Mouse (Mus musculus): ENCODE data around the gene Il21r. TPM values are rescaled to one million over a fixed set of nuclear protein-coding genes. Genes with fewer than 3 reads are reported as not detected.
A peak's percentile ranks its signal among the peaks of the same experiment; 100 is the strongest.

Il21r gene
- under 1 TPM; 0.42 to 0.70 TPM for total RNA-seq (2021)
- long read RNA-seq, experiment 1, result 0 reads
- long read RNA-seq, experiment 2, result 0 reads

DNA sequence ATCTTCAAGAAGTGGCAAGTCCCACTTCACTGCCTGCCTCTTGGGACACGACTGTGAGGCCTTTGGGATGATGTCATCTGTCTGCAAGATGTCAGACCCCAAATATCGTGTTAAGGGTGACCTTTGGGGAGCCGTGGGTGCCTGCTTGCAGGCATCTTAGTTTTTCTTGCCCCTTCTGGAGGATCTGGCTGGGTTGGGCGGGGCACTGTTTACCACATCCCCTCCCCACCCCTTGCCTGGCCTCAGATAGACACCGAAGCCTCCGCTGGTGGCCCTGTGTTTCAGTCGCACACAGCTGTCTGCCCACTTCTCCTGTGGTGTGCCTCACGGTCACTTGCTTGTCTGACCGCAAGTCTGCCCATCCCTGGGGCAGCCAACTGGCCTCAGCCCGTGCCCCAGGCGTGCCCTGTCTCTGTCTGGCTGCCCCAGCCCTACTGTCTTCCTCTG lies at the start of gene Il21r:
Gene Il21r, plus strand, starts transcription at position 245 of the 447 bp plus-strand sequence.
- DNase-seq, result no peak

DNA sequence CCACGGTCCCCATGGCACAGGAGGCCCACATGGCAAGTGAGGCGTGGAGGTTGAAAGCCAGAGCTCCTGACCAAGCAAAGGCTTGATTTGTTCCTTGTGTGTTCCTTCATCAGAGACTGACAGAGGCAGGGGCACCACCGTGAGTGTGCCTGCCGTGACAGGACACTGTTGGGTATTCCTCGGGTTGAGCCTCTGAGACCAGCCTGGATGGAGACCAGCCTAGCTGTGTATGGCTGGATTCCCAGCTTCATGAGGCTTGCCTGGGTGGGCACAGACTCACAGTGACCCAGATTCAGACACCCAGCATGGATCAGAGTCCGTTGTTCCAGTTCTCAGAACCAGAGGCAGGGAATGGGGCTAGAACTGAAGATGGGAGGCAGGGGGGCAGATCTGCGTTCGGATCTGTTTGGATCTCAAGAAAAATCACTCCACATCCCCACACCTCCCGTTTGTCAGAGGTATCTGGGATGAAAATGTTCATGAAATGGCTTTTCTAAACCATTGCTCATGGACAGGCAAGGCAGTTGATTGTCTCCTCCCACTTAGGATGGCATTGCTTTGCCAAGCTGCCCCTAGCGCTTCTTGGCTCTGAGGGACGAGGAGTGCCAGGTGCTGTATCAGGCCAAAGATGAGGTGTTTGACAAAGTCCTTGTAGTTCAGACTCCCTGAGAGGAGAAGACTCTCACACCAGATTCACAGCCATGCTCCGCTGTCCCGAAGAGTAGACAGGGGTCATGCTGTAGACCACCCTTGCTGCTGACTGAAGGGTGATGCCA lies 49.4 kb upstream of the Il21r start:
- no peak for DNase-seq

DNA sequence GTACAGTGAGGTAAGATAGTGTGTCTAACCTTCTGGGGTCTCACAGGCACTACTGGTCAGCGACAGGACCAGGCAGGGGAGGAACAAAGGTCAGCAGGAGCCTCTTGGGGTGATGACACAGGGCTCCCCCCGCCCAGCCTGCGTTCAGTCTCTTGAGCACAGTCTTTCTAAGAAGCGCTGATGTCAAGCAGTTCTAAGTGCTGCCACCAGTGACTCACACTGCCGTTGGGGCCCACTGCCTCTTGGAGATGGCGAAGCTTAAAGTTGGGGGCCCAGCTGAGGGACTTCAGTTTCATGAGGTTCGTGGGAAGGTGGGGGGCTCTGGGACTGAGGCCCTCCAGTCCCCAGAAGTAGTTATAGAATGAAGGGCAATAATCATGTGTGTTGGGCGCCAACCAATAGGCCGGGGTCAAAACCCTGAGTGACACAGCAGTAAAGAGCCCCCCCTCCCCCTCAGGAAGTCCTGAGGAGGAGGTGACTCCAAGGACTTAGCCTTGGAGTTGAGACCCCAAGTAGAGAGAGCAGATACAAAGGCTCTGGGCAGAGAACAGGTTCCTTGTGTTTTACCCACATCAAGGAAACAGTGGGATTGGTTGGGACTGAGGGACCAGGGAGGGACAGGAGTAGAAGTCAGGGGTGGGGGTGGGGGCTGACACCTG lies 48.6 kb upstream of the Il21r start:
- DNase-seq, result no peak

GRCm38 (mm10) chr7:125555351-125555872 lies 47.8 kb upstream of the Il21r start:
- no peak for DNase-seq

GRCm38 (mm10) chr7:125556096-125556495 lies 47.1 kb upstream of the Il21r start:
- DNase-seq, result no peak

DNA sequence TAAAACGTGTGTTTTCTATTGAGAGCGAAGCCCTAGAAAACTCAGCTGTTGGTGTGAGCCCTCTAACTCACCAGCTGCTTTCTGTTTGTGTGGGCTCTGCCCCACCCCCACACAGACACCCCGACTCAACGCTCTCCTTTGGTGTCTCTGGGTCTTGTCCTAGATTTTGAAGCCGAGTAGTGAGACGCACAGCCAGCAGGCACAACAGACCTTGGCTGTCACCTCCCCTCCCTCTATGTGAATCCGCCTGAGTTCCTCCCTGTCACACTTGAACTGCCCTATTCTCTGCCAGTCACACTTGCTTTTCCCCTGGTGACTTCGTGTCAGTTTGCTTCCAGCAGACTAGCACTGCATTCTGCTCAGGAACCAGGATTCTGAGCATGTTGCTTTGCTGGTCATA lies 46.4 kb upstream of the Il21r start:
- DNase-seq, result no peak

DNA sequence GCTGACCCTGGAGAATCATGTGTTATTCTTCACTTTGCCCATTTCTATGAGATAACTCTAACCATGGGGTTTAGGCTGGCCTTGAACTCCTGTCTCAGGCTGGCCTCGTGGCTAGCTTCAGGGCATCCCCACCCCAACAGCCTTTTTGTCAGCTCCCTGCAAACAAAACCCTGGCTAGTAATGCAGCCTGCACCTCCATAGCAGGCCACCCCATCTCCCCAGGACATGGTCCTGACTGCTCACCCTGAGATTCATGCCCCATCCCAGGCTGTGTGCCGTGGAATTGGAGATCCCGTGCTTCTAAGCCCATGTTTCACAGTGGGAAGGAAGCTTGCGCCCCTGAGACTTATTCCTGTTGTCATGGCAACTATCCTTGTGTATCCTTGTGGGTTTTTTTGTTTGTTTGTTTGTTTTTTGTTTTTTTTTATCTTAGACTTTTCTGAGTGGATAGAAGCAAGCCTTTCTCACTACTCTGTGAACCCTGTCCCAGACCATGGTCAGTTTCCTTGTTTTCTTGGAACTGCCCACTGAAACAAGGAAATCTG lies 44.8 kb upstream of the Il21r start:
- no peak for DNase-seq

DNA sequence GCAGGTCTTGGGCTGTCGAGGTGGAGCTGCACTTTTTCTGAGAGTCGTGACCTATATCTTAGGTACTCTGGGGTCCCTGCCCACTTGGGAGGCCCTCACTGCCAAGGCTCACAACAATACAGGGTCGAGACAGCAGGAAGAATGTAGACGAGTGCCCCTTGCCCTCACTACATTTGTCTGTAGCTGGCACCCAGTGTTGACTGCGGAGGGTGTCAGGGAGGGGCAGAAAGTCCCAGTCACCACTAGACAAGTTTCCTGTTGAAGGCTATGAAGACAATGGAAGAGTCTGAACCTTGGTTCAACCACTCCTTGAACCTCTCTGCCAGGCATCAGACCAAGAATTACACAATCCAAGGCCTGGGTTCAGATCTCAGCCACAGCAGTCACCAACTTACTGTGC lies 44.2 kb upstream of the Il21r start:
- no peak for DNase-seq

DNA sequence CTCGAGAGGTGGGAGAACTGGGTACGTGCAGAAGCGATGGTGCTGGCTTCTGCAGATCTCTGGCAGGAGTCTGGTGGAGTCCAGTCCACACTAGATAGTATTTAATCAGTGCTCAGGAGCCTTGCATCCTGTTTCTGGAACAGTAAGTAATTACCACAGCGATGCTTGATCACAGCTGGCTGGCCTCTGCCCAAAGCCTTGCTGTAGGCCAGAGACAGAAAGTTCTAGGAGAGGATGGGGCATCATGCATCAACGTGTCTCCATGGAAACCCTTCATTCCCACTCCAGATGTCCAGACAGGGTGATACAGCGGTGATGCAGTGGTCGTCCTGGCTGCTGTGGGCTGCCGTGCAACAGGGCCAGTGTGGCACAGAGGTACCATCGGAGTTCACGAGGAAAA lies 43.7 kb upstream of the Il21r start:
- no peak for DNase-seq

DNA sequence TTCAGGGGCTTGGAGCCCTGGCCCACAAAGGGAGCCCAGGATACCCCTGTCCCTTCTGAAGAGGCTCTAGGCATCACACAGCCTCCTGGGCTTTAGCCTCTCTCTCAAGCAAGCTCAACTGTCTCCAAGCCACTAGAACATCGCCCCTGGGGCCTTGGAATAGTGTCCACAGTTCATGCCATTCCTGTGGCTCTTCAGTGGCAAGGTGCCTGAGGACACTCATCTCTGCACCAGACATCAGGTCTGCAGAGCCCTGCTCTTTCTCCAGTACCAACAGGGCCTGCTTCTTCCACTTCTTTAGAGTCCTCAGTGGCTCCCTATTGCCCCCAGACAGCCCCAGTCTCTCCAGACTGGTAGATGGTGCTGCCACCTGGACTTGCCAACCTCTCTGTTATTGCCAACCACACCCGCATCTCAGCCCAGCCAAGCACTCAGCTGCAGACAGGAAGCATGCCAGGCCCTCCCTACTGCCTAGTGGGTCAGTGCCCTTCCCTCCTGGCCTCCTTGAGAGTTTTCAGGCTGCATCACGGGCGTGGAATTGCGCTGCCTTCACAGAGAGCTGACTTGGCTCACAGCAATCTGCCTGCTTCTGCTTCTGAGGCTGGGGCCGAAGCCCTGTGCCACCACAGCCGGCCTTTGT lies 43.0 kb upstream of the Il21r start:
- peak; percentile 60 for DNase-seq

GRCm38 (mm10) chr7:125561085-125561690 lies 42.0 kb upstream of the Il21r start:
- DNase-seq, result peak; percentile 82

GRCm38 (mm10) chr7:125562413-125562812 lies 40.8 kb upstream of the Il21r start:
- no peak for DNase-seq

GRCm38 (mm10) chr7:125563093-125563492 lies 40.1 kb upstream of the Il21r start:
- no peak for DNase-seq

- no peak for DNase-seq
Measured at GRCm38 (mm10) chr7:125564316-125565024, 38.8 kb upstream of the Il21r start.

DNA sequence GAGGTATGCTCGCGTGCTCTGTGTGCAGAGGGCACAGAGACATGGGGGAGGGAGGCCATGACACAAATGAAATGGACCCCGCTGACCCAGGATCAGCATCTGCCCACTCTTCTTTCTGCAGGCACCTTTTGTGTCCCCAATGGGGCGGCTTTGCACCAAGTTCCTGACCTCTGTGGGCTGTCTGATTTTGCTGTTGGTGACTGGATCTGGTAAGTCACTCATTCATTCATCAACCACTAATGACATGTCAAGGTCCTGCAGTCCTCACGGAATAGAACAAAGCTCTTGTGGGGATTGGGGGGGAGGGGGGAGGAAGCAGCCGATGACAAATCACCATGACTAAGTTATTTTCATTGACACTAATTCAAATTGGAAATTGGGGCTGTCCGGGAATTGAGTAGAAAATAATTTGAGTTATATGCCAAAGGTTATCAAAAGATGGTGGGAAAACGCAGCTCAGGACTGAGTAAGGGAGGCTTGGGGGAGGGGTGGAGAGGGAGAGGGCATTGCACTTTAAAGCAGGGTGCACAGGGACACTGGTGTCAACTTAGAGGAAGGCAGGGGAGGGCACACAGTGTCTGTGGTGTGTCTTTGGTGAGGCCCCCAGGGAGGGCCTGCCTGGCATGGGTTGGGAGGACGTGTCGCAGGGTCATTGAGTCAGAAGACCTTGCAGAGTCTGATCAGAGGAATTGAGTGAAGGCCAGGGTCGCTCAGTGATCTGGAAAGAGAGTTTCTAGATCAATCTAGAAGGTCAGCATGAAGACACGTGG lies 37.5 kb upstream of the Il21r start:
- no peak for DNase-seq

DNA sequence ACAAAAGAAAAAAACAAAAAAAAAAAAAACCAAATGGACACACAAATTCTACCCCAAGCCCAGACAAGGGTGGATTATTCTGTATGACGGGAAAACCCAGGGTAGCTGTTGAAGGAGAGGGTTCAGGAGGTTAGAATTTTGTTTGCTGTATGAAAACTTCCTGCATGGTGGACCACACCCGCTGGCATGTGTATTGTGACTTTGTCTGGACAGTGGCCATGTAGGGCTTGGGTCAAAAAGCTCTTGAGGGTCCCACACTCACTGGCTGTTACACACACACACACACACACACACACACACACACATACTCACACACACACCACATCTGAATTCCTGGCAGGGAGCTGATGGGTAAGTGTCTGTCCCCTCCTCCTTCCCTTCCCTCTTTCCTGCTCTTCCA lies 36.8 kb upstream of the Il21r start:
- no peak for DNase-seq

DNA sequence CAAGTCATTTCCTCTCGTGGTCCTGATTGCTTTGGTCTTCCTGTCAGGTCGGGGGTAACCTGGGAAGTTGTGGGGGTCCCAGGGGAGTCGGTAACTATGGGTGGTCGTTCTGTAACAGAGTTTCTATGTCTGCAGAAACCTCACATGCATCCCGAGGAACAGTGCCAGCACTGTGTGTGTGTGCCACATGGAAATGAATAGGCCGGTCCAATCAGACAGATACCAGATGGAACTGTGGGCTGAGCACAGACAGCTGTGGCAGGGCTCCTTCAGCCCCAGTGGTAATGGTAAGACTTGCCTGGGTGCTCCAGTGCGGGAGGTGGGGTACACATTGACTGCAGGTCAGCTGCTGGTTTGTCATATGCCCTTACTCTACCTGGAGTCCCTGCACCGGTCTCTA lies 34.3 kb upstream of the Il21r start:
- no peak for DNase-seq

DNA sequence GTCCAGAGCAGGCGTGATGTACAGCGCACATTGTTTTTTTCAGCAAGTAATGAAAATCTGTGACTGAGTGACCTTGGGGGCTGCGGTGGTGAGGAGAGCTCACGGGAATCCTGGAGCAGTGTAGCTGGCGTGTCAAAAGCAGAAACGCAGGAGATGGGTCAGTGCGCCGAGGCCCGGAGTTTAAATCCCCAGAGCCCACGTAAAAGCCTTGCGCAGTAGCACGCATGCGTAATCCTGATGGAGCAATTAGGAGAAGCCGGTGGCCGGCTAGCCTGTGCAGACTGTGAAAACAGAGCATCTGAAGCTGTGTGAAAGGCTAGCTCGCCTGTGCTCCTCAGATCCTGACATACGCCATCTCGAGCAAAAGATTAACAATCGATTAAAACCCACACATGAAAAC lies 31.3 kb upstream of the Il21r start:
- DNase-seq, result no peak

- DNase-seq, result no peak
Measured at GRCm38 (mm10) chr7:125572737-125573136, 30.5 kb upstream of the Il21r start.

DNA sequence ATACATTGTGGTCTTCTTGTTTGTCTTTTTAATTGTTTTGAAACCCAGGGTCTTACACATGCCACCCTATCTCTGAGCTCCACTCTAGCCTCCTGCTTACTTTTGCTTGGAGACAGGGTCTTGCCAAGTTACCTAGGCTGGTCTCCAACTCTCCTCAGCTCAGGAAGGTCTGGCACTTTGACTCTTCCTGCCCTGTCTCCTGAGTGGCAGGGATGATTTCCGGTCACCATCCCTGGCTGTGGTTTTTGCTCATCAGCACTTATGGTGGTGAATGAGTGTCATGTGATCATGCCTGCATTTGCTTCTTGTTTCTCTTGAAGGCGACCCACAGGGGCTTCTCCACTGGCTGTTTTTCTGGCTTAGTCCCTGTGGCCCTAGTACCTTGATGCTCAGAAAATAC lies 29.4 kb upstream of the Il21r start:
- no peak for DNase-seq

GRCm38 (mm10) chr7:125574832-125575231 lies 28.4 kb upstream of the Il21r start:
- no peak for DNase-seq
